Mouse (Mus musculus): ENCODE results near the gene 4931409K22Rik. TPM values are rescaled to one million over a fixed set of nuclear protein-coding genes. Genes with fewer than 3 reads are reported as not detected.

4931409K22Rik gene
- polyA plus RNA-seq, 1 experiment from 2014 or later, result 0.07 TPM

DNA sequence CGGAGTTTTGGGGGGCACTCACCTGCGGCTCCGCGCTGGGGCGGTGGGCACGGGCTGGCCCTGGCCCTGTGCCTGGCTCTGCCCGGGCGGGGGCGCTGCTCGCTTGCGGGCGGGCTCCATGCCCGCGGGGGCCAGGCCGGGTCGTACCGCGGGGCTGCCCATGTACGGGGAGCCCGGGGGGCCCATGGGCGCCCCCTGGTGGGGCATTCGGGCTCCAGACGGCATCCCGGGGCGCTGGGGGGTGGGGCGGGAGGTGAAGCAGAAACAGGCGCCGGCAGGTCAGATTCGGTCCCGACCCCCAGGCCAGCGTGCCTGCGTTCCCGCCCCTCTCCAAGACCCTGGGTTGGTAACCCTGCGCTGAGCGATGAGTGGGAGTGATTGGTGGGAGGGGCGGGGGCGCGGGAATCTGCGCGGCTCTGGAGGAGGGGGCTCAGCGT, 42.0 kb upstream of the 4931409K22Rik start:
- peak; percentile 71 for DNase-seq (ENCODE audit: low spot score)
- peaks cover 61% of the 10 kb centered on the region for H3K27me3 ChIP-seq (ENCODE audit: insufficient read depth, poor library complexity, severe bottlenecking)
- H3K4me3 ChIP-seq, result peak overlapping the region; percentile 63
- H3K9me3 ChIP-seq, result no peaks in the 10 kb centered on the region
- under 1% methylated on average over 41 of the region's 41 CpGs for WGBS
- H3K36me3 ChIP-seq, result peaks cover 24% of the 10 kb centered on the region
- H3K27ac ChIP-seq, result peak overlapping the region; percentile 85
- peaks cover 79% of the 10 kb centered on the region for H3K4me1 ChIP-seq (replicated peaks)

DNA sequence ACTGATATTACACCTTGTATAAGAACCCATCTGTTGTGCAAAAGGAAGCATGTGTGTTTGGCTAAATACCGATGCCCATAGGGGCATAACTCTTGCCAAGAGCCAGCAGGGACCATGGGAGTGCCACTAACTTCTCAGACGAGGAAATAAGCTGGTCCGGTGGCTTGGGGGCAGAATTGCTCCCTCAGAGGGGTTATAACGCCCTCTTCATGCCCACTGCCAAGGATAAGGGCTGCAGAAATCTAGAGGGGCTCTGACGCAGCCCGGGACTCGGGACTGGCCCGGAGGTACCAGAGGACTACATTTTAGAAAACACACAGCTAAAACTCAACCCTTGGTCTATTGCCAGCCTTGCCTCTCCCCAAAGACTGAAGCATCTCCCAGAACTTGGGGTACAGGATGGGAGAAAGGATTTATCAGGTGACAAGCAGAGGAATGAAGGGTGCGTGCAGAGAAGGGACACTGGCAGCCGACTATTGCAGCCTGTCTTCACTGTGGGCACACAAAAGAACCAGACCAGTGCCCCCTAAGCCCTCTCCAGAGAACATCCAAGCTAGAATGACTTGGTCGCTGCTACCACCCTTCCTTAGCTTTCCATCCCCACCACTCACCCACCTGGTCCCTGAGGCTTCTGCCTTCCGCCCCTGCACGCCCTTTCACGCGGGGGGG, 41.4 kb upstream of the 4931409K22Rik start:
- peaks cover 67% of the 10 kb centered on the region for H3K27me3 ChIP-seq (ENCODE audit: insufficient read depth, poor library complexity, severe bottlenecking)
- WGBS, result 27% methylated on average over 15 of the region's 15 CpGs
- peak overlapping the region; percentile 63 for H3K4me3 ChIP-seq
- DNase-seq (ENCODE audit: low spot score), result no peak
- H3K36me3 ChIP-seq, result peaks cover 29% of the 10 kb centered on the region
- H3K27ac ChIP-seq, result peak overlapping the region; percentile 85
- no peaks in the 10 kb centered on the region for H3K9me3 ChIP-seq
- peaks cover 74% of the 10 kb centered on the region for H3K4me1 ChIP-seq (replicated peaks)

DNA sequence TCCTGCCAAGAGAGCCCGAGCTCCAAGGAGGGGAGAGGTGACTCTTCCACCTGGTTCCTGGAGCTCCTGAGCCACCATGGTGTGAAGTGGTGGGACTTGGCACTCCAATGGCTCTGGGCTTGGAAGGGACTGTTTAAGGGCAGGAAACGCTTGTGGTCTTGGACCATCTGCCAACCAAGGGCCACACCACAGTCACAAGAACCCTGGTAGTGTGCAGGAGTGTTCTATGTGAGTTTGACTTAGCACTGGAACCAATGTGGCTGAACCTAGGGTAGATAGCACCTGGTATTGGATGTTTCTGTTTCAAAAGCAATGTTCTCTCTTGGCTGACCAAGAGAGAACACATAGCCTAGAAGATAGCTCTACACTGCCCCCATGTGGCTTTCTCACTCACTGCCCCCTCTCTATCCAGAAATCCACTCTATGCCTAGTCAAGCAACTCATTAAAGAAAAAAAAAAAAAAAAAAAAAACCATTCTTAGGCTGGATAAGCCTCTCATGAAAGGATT, 40.7 kb upstream of the 4931409K22Rik start:
- 49% methylated on average over 2 of the region's 2 CpGs for WGBS
- Histone ChIP-seq H3K9me3 (no peaks in the 10 kb centered on the region), H3K27me3 (ENCODE audit: insufficient read depth, poor library complexity, severe bottlenecking) (peaks cover 73% of the 10 kb centered on the region), H3K4me3 (0 out of 2 replicates have a peak overlapping the region, but pooled peaks have one; percentile 27), H3K4me1 (replicated peaks) (peaks cover 72% of the 10 kb centered on the region), H3K36me3 (peaks cover 37% of the 10 kb centered on the region), H3K27ac (peak overlapping the region; percentile 84)
- peak; percentile 83 for DNase-seq (ENCODE audit: low spot score)

DNA sequence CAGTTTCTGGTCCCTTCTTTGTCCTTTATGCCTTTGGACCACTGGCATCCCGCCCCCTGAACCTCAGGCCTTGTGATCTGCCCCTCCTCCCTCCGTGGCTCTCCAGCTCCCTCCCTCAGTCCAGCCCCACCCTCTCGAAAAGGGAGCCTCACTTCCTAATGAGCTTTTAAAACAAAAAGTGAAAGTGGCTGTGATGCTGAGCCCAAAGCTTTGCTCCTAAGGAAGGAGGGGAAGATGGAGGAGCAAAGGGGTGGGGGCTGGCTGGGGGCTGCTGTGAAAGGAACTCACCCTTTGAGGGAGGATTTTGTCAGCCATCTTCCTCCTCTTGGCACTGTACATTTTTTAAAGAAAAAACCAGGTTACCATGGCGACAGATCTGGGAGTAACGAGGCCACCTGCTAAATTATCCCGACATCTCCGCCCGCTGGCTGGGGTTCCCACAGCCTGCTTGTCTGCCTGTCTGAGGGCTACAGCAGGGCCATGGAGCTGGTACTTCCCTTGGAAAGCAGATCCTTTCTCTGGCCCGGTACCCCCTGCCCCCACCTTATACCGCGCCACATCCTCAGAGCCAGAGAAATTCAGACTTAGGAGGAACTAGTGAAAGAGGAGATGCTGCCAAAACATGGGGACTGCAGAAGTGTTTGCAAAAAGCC, 40.0 kb upstream of the 4931409K22Rik start:
- peak overlapping the region; percentile 27 for H3K4me3 ChIP-seq
- peaks cover 74% of the 10 kb centered on the region for H3K27me3 ChIP-seq (ENCODE audit: insufficient read depth, poor library complexity, severe bottlenecking)
- DNase-seq (ENCODE audit: low spot score), result peak; percentile 20
- peaks cover 43% of the 10 kb centered on the region for H3K36me3 ChIP-seq
- WGBS, result 13% methylated on average over 11 of the region's 11 CpGs
- no peaks in the 10 kb centered on the region for H3K9me3 ChIP-seq
- peaks cover 72% of the 10 kb centered on the region for H3K4me1 ChIP-seq (replicated peaks)
- H3K27ac ChIP-seq, result peak overlapping the region; percentile 84

DNA sequence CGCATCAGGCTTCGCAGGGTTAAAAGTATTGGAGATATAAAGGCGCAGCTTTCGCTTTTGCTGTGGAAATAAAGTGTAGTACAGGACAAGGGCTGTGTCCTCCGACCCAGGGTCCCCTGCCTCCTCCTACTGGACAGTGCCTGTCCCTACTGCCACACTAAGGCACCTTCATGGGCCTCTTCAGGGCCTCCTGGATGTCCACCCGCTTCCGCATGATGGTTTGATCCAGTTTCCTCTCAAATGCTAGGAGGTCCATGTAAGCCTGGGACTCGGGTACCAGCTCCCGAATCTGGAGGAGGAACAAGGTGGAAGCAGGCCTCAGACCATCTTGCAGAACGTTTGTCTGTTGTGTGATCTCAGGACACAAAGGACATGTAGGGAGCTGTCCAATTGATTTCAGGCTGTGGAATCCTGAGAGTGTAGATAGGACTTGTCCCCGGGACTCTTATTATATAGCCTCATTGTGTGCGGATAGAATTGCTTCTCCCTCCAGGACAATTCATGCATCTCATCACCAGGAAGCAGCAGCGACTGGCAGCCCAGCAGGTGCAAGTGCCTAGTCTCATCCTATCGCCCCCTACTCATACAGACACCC, 39.3 kb upstream of the 4931409K22Rik start:
- H3K27me3 ChIP-seq (ENCODE audit: insufficient read depth, poor library complexity, severe bottlenecking), result peaks cover 74% of the 10 kb centered on the region

DNA sequence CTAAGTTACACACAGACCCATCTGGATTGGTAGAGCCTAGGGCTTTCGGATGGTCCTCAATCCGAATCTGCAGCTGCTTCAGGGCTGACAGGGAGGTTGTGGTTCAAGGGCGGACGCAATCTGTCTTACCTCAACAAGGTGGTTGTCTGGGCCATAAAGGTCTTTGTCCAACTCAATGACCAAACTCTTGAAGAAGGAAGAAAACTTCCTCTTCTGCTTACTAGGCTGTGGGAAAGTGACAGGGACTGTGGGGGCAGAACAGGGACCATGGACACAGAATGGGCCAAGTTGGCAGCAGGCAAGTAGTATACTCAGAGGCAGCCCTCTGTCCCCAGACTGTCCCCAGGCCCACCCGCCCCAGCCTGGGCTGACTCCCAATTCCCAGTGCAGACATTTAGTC, 38.7 kb upstream of the 4931409K22Rik start:
- peaks cover 73% of the 10 kb centered on the region for H3K27me3 ChIP-seq (ENCODE audit: insufficient read depth, poor library complexity, severe bottlenecking)
- H3K27ac ChIP-seq, result peak overlapping the region; percentile 84
- H3K4me1 ChIP-seq (replicated peaks), result peaks cover 72% of the 10 kb centered on the region
- H3K9me3 ChIP-seq, result no peaks in the 10 kb centered on the region
- 90% methylated on average over 5 of the region's 5 CpGs for WGBS
- DNase-seq (ENCODE audit: low spot score), result no peak
- peaks cover 52% of the 10 kb centered on the region for H3K36me3 ChIP-seq
- H3K4me3 ChIP-seq, result no peak overlapping the region

More for the DNA sequence above, 39.3 kb upstream of the 4931409K22Rik start:
- Histone ChIP-seq H3K4me1 (replicated peaks) (peaks cover 72% of the 10 kb centered on the region), H3K4me3 (0 out of 2 replicates have a peak overlapping the region, but pooled peaks have one; percentile 27), H3K27ac (peak overlapping the region; percentile 84), H3K9me3 (no peaks in the 10 kb centered on the region), H3K36me3 (peaks cover 51% of the 10 kb centered on the region)
- DNase-seq (ENCODE audit: low spot score), result peak; percentile 18
- WGBS, result 55% methylated on average over 14 of the region's 14 CpGs

DNA sequence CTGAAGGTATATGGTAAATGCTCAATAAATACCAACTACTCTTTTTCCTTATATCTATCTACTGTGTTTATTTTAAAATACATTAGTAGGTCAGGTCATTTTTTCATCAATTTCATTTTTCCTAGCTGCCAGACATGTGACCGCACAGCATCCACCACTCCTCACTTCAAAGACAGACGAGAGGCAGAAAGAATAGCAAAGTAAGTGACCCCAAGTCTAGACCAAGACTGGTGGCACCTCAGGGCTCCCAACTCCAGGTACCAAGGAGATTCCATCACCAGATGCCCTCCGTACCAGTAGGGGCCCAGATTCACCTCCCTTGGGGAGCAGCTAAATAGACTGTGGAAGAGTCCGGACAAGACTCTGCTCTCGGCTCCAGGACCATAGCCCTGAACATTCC, 37.7 kb upstream of the 4931409K22Rik start:
- no peak for DNase-seq (ENCODE audit: low spot score)
- H3K36me3 ChIP-seq, result peaks cover 61% of the 10 kb centered on the region
- no peak overlapping the region for H3K27ac ChIP-seq
- peaks cover 68% of the 10 kb centered on the region for H3K4me1 ChIP-seq (replicated peaks)
- peaks cover 69% of the 10 kb centered on the region for H3K27me3 ChIP-seq (ENCODE audit: insufficient read depth, poor library complexity, severe bottlenecking)
- H3K4me3 ChIP-seq, result no peak overlapping the region
- no peaks in the 10 kb centered on the region for H3K9me3 ChIP-seq
- WGBS, result 92% methylated on average over 5 of the region's 5 CpGs

DNA sequence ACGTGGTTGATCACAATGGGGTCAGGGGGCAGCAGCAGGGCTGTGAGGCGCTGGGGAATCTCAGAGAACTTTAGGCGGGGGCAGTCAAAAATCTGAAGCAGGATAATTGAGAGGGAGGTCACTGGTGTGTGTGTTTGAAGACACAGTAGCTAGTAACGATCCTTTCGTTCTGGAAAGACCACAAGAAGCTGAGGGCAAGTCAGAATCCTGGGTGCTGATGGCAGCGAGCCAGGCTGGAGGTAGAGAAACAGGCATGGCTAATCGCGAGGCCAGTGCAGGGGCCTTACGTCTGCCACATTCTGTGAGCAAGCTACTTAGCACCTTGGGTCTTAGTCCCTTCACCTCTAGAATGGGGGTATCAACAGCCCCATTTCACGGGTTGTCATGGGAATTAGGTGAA, 37.3 kb upstream of the 4931409K22Rik start:
- Histone ChIP-seq H3K36me3 (peaks cover 65% of the 10 kb centered on the region), H3K27ac (no peak overlapping the region), H3K4me3 (no peak overlapping the region), H3K9me3 (no peaks in the 10 kb centered on the region), H3K27me3 (ENCODE audit: insufficient read depth, poor library complexity, severe bottlenecking) (peaks cover 65% of the 10 kb centered on the region), H3K4me1 (replicated peaks) (peaks cover 65% of the 10 kb centered on the region)
- DNase-seq (ENCODE audit: low spot score), result no peak
- WGBS, result 75% methylated on average over 10 of the region's 10 CpGs

DNA sequence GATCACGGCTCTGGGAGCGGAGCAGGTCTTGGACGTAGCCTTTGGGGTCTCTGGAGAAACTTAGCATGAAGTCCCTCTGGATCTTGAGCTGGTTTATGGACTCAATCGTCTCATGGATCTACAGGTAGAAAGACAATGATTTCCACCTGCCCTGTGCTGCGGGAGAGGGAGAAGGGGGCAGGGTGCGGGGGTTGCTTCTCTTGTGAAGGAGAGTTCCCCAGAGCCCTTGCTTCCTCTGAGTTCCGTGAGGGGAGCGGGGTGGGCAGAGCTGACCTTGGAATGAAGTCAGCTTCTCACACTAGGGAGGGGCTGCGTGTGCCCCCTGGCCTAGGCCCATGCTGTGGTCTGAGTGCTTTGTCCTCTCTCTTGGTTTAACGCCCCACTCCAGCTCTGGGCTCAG, 36.6 kb upstream of the 4931409K22Rik start:
- Histone ChIP-seq H3K27ac (no peak overlapping the region), H3K4me1 (replicated peaks) (peaks cover 63% of the 10 kb centered on the region), H3K4me3 (no peak overlapping the region), H3K27me3 (ENCODE audit: insufficient read depth, poor library complexity, severe bottlenecking) (peaks cover 58% of the 10 kb centered on the region), H3K9me3 (no peaks in the 10 kb centered on the region), H3K36me3 (peaks cover 72% of the 10 kb centered on the region)
- no peak for DNase-seq (ENCODE audit: low spot score)
- WGBS, result 81% methylated on average over 10 of the region's 10 CpGs

DNA sequence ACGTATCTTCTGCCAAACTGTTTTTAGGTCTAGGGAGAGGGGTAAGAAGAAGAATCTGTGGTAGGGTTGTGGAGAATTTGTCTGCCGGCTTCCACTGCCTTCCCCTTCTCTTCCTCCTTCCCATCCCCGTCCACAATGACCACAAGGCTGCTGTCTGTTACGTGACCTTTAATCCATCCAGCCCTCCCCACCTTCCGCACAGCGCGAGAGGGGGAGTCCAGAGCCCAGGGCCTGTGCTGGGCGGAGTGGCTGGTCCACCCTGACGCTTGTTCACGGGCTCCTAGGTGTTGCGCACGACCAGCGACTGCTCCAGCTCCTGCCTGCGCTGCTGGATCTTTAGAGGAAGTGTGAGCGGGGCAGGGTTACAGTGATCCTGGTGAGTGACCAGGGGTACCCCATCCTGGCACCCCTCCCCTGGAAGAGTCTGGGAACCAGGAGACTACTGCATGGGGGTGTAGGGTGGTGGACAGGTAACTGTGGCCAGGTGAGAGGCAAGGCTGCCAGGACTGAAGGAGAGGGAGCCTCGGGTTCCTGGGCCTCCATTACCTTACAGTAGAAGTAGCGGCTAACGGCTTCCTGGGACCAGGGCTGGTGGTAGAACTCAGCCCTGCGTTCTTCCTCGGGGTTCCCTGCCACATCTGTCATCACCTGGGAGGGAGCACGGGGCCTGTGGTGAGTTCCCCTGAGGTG, 36.0 kb upstream of the 4931409K22Rik start:
- H3K36me3 ChIP-seq, result peaks cover 78% of the 10 kb centered on the region
- WGBS, result 55% methylated on average over 21 of the region's 21 CpGs
- H3K27me3 ChIP-seq (ENCODE audit: insufficient read depth, poor library complexity, severe bottlenecking), result peaks cover 52% of the 10 kb centered on the region
- H3K9me3 ChIP-seq, result no peaks in the 10 kb centered on the region
- H3K4me1 ChIP-seq (replicated peaks), result peaks cover 63% of the 10 kb centered on the region
- no peak overlapping the region for H3K27ac ChIP-seq
- DNase-seq (ENCODE audit: low spot score), result no peak
- H3K4me3 ChIP-seq, result no peak overlapping the region

DNA sequence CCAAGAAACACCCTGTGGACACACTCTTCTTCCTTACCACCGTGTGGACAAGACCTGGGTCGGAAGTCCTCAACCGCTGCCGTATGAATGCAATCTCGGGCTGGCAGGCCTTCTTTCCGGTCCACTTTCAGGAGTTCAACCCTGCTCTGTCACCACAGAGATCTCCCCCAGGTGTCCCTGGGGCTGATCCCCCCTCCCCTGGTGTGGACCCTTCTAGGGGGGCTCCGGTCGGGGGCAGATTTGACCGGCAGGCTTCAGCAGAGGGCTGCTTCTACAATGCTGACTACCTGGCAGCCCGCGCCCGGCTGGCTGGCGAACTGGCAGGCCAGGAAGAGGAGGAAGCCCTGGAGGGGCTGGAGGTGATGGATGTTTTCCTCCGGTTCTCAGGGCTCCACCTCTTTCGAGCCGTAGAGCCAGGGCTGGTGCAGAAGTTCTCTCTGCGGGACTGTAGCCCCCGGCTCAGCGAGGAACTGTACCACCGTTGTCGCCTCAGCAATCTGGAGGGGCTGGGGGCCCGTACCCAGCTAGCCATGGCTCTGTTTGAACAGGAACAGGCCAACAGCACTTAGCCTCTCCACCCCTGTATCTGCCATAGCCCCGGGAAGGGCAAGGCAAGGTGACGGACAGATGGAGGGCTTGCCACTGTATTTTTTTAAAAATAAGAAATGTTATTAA, 35.3 kb upstream of the 4931409K22Rik start:
- DNase-seq (ENCODE audit: low spot score), result no peak
- H3K36me3 ChIP-seq, result peaks cover 78% of the 10 kb centered on the region
- peak overlapping the region; percentile 50; the same call in 1 of the 2 replicates for H3K27ac ChIP-seq
- peaks cover 66% of the 10 kb centered on the region for H3K4me1 ChIP-seq (replicated peaks)
- WGBS, result 60% methylated on average over 24 of the region's 24 CpGs
- peaks cover 52% of the 10 kb centered on the region for H3K27me3 ChIP-seq (ENCODE audit: insufficient read depth, poor library complexity, severe bottlenecking)
- H3K4me3 ChIP-seq, result peak overlapping the region; percentile 36; the same call in 1 of the 2 replicates
- no peaks in the 10 kb centered on the region for H3K9me3 ChIP-seq

DNA sequence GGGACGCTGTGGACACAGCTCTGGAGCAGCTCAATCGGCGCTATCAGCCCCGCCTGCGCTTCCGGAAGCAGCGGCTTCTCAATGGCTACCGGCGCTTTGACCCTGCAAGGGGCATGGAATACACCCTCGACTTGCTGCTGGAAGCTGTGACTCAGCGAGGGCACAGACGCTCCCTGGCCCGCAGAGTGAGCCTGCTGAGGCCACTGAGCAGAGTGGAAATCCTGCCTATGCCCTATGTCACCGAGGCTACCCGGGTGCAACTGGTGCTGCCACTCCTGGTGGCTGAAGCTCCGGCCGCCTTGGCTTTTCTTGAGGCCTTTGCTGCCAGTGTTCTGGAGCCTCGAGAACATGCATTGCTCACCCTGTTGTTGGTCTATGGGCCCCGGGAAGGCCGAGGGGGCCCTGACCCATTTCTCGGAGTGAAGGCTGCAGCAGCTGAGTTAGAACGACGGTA, 34.7 kb upstream of the 4931409K22Rik start:
- peak; percentile 47 for DNase-seq (ENCODE audit: low spot score)
- H3K36me3 ChIP-seq, result peaks cover 78% of the 10 kb centered on the region
- H3K4me1 ChIP-seq (replicated peaks), result peaks cover 65% of the 10 kb centered on the region
- peak overlapping the region; percentile 36 for H3K4me3 ChIP-seq
- H3K9me3 ChIP-seq, result no peaks in the 10 kb centered on the region
- H3K27ac ChIP-seq, result peak overlapping the region; percentile 62
- H3K27me3 ChIP-seq (ENCODE audit: insufficient read depth, poor library complexity, severe bottlenecking), result peaks cover 48% of the 10 kb centered on the region
- 24% methylated on average over 23 of the region's 23 CpGs for WGBS
